Mouse (Mus musculus): ENCODE results near the gene Tcf20.

- no peak for TF ChIP-seq CTCF (IDR thresholded peaks at IDR 0.05; ENCODE audit: extremely low read depth, insufficient read length, insufficient replicate concordance, low read depth, low read length)
- TF ChIP-seq POLR2A (IDR thresholded peaks at IDR 0.05; ENCODE audit: low read depth, low read length), result no peak
These were observed 161.8 kb downstream of the Tcf20 start for GRCm38 (mm10) chr15:82825866-82826265.

Measured in small intestine, adult 2 months (tissue).